Mouse (Mus musculus) heart, embryonic 11.5 days (tissue): ENCODE data around the gene Prkar2b. TPM values are rescaled to one million over a fixed set of nuclear protein-coding genes. Genes with fewer than 3 reads are reported as not detected.

ENCODE experiments used
- ATAC-seq: fragments of 200-750 bp; cut with Nextera tagmentation; replicated peaks from 2 replicates; pipeline ENCODE4 v1.8.0; 2017; ENCODE audit warnings: moderate library complexity; ENCODE audit not compliant: insufficient number of reproducible peaks, low FRiP score, low TSS enrichment
- H3K27ac ChIP-seq: fragments of 300-500 bp; sonication (generic); 2 replicates; pipeline ENCODE4 v1.5.1; 2014; ENCODE audit warnings: mild to moderate bottlenecking, low read depth, low read length
- H3K27me3 ChIP-seq: fragments of 300-500 bp; sonication (generic); 2 replicates; pipeline ENCODE4 v1.6.1; 2014; ENCODE audit warnings: mild to moderate bottlenecking, low read length, mixed read lengths; ENCODE audit not compliant: control insufficient read depth, insufficient read depth
- H3K36me3 ChIP-seq: fragments of 300-500 bp; sonication (generic); 2 replicates; pipeline ENCODE4 v1.6.1; 2014; ENCODE audit warnings: mild to moderate bottlenecking, low read length, moderate library complexity, mixed read lengths; ENCODE audit not compliant: control insufficient read depth, insufficient read depth
- H3K4me1 ChIP-seq: fragments of 300-500 bp; sonication (generic); 2 replicates; pipeline ENCODE4 v1.6.1; 2014; ENCODE audit warnings: low read length; ENCODE audit not compliant: control insufficient read depth, insufficient read depth
- H3K4me2 ChIP-seq: fragments of 300-500 bp; sonication (generic); 2 replicates; pipeline ENCODE4 v1.6.1; 2014; ENCODE audit warnings: mild to moderate bottlenecking, moderate library complexity
- H3K4me3 ChIP-seq: fragments of 300-500 bp; sonication (generic); 2 replicates; pipeline ENCODE4 v1.5.1; 2014; ENCODE audit warnings: low read depth, low read length
- H3K9ac ChIP-seq: fragments of 300-500 bp; sonication (generic); 2 replicates; pipeline ENCODE4 v1.6.1; 2014; ENCODE audit warnings: mild to moderate bottlenecking, low read depth, low read length, moderate library complexity
- H3K9me3 ChIP-seq: fragments of 300-500 bp; sonication (generic); replicated peaks from 2 replicates; pipeline ENCODE4 v1.6.1; 2016; ENCODE audit warnings: low read length; ENCODE audit not compliant: control insufficient read depth
- WGBS: fragments of 180-500 bp; shearing (Covaris S2); extraction: QIAGEN DNeasy Blood & Tissue Kit; methylation state at CpG from one replicate; pipeline ENCODE4 v1.1.7; 2014; ENCODE audit not compliant: insufficient replicate concordance; 5-methylcytosine and 5-hydroxymethylcytosine counted together
- polyA plus RNA-seq: library from polyadenylated mRNA; unstranded; fragments of >200 nt; fragmentation: Nextera tagmentation; extraction: Ambion mirVana; gene quantifications from 2 replicates; pipeline ENCODE4 v1.2.1, GENCODE M21; 2014

Gene Prkar2b
- polyA plus RNA-seq, 1 experiment from 2014 or later, result 20.6 TPM

DNA sequence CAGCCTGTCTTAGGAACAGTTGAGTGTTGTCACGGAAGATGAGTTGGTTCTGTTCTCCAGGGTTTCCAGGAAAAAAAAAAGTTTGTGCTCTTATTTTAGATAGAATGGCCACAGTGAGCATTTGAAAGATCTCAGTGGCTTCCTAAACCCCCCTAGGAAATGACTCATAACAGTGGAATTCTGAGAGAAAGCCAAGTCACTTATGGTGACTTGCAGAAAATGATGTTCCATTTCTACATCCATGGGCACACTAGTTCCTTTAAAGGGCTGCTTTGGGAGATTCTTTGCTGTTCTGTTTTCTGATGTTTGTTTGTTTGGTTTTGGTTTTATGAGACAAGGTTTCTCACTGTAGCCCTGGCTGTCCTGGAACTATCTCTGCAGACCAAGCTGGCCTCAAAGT lies 34.1 kb upstream of the Prkar2b start:
- Histone ChIP-seq H3K9ac (no peak overlapping the region), H3K4me1 (no peaks in the 10 kb centered on the region; the same call in 1 of the 2 replicates), H3K36me3 (no peaks in the 10 kb centered on the region), H3K4me2 (no peak overlapping the region), H3K27ac (no peak overlapping the region), H3K9me3 (no peaks in the 10 kb centered on the region), H3K27me3 (no peaks in the 10 kb centered on the region), H3K4me3 (no peak overlapping the region)
- ATAC-seq, result no peak
- WGBS, result 54% methylated on average over 1 of the region's 1 CpGs

DNA sequence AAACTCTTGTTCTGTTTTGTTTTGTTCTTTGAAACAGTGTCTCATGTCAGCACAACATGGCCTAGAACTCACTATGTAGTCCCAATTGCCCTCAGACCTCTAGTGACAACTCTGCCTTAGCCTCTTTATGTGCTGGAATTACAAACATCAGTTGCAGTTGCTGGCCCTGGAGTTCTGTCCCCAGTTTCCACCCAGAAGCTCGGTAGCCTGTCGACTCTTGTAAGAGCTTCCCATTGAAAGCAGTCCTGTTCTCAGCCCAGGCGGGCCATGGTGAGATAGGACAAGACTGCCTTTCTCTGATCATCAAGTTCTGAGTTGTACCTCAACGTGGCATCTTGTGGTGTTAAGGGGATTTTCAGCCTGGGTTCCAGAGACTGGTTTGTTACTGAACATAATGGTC lies 31.4 kb upstream of the Prkar2b start:
- H3K4me3 ChIP-seq, result no peak overlapping the region
- no peaks in the 10 kb centered on the region for H3K27me3 ChIP-seq
- H3K4me1 ChIP-seq, result no peaks in the 10 kb centered on the region
- no peaks in the 10 kb centered on the region for H3K36me3 ChIP-seq
- ATAC-seq, result no peak
- 80% methylated on average over 4 of the region's 4 CpGs for WGBS
- no peak overlapping the region for H3K4me2 ChIP-seq
- H3K27ac ChIP-seq, result no peak overlapping the region
- H3K9ac ChIP-seq, result no peak overlapping the region
- H3K9me3 ChIP-seq, result no peaks in the 10 kb centered on the region

DNA sequence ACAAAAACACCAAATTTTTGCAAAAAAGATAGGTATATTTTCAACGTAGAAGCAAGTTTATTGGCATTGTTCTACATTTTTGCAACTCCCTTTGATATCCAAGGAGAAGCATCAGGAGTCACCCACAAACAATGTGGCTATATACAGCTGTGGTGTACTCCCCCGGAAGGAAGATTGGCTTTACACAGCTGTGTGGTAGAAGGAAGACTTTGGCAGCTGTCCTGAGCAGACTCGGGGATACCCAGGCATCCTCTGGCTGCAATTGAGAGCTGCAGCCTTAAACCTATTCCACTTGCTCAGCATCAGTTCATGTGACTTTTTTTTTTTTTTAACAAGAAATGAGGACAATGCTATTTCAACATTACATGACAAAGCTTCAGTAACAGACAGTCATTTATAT lies 27.5 kb upstream of the Prkar2b start:
- no peak overlapping the region for H3K4me3 ChIP-seq
- H3K27me3 ChIP-seq, result no peaks in the 10 kb centered on the region
- no peak overlapping the region for H3K9ac ChIP-seq
- no peaks in the 10 kb centered on the region for H3K9me3 ChIP-seq
- H3K36me3 ChIP-seq, result no peaks in the 10 kb centered on the region
- no peaks in the 10 kb centered on the region for H3K4me1 ChIP-seq
- ATAC-seq, result no peak
- no peak overlapping the region for H3K4me2 ChIP-seq
- WGBS, result 73% methylated on average over 3 of the region's 3 CpGs
- no peak overlapping the region for H3K27ac ChIP-seq

- no peak overlapping the region for H3K27ac ChIP-seq
- no peaks in the 10 kb centered on the region for H3K36me3 ChIP-seq
- no peaks in the 10 kb centered on the region for H3K27me3 ChIP-seq
- no peak overlapping the region for H3K4me2 ChIP-seq
- H3K9ac ChIP-seq, result no peak overlapping the region
- H3K9me3 ChIP-seq, result no peaks in the 10 kb centered on the region
- 73% methylated on average over 8 of the region's 8 CpGs for WGBS
- ATAC-seq, result no peak
- H3K4me3 ChIP-seq, result no peak overlapping the region
- H3K4me1 ChIP-seq, result no peaks in the 10 kb centered on the region
These were observed 26.2 kb upstream of the Prkar2b start for GRCm38 (mm10) chr12:32087339-32087738.

DNA sequence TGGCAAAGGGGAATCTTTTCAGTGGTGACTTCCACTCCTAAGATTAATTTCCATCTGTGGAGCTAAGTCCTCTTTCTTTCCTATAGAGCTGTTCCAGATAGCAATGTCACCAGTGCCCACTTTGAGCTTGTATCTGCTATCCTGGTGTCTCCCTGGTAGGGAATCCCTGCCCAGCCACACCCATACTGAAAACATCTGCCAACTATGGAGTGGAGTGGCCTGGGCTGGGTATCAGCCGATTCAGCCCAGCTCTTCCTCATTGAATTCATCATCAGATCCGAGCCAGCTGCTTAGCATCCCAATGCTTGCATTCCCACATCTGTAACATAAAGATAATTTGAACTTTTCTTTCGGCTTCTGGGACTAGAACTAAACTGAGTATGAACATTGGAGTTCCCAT lies 25.8 kb upstream of the Prkar2b start:
- no peaks in the 10 kb centered on the region for H3K9me3 ChIP-seq
- WGBS, result 78% methylated on average over 3 of the region's 3 CpGs

DNA sequence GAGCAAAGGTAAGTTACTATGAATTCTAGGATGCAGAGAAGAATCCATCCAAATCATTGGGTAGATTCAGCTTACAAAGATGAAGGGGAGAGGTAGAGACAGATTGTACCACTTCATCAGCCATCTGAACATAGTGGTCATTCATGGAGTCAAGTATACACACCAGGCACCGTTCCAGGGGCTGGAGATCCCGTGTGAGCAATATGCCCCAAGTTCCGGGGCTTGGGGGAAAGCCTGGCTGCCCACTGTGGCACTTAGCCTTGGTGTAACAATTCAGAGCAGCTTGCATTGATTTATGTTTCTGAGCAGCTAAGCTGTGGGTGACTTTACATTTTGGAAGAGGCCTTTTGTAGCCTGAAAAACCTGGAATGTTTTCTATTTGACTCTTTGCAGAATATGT lies 24.8 kb upstream of the Prkar2b start:
- Histone ChIP-seq H3K9ac (no peak overlapping the region), H3K36me3 (no peaks in the 10 kb centered on the region), H3K27ac (no peak overlapping the region), H3K27me3 (no peaks in the 10 kb centered on the region), H3K9me3 (no peaks in the 10 kb centered on the region), H3K4me3 (no peak overlapping the region), H3K4me2 (no peak overlapping the region), H3K4me1 (no peaks in the 10 kb centered on the region)
- ATAC-seq, result no peak
- WGBS, result 85% methylated on average over 3 of the region's 3 CpGs

More for the DNA sequence above, 25.8 kb upstream of the Prkar2b start:
- H3K27ac ChIP-seq, result no peak overlapping the region
- no peak overlapping the region for H3K4me2 ChIP-seq
- H3K36me3 ChIP-seq, result no peaks in the 10 kb centered on the region
- no peak overlapping the region for H3K9ac ChIP-seq
- H3K4me1 ChIP-seq, result no peaks in the 10 kb centered on the region
- H3K27me3 ChIP-seq, result no peaks in the 10 kb centered on the region
- no peak for ATAC-seq
- H3K4me3 ChIP-seq, result no peak overlapping the region

- Histone ChIP-seq H3K27me3 (no peaks in the 10 kb centered on the region), H3K4me1 (no peaks in the 10 kb centered on the region), H3K4me2 (no peak overlapping the region), H3K27ac (no peak overlapping the region), H3K9me3 (no peaks in the 10 kb centered on the region), H3K9ac (no peak overlapping the region), H3K4me3 (no peak overlapping the region), H3K36me3 (no peaks in the 10 kb centered on the region)
- no peak for ATAC-seq
These were observed 24.1 kb upstream of the Prkar2b start for GRCm38 (mm10) chr12:32085189-32085588.

DNA sequence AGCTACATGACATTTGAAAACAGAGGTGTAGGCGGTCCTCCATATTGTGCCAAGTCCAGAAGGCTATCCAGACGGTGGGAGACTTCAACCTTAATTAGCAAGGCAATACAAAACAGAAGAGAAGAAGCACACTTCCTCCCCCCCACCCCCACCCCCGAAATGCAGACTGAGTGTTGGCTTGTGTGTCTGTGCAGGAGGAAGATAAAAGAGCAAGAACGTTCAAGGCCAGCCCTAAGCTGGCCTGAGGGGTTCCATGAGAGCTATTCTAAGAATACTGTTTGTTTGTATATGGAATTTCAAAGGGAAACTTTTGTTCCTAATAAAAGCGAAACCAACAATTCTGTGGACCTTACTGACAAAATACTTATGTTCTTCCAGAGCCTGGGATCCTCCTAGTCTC lies 23.5 kb upstream of the Prkar2b start:
- H3K36me3 ChIP-seq, result no peaks in the 10 kb centered on the region
- 46% methylated on average over 5 of the region's 5 CpGs for WGBS
- no peak overlapping the region for H3K9ac ChIP-seq
- H3K4me1 ChIP-seq, result no peaks in the 10 kb centered on the region
- no peak overlapping the region for H3K27ac ChIP-seq
- no peak overlapping the region for H3K4me2 ChIP-seq
- no peaks in the 10 kb centered on the region for H3K9me3 ChIP-seq
- H3K27me3 ChIP-seq, result no peaks in the 10 kb centered on the region
- no peak overlapping the region for H3K4me3 ChIP-seq
- no peak for ATAC-seq

DNA sequence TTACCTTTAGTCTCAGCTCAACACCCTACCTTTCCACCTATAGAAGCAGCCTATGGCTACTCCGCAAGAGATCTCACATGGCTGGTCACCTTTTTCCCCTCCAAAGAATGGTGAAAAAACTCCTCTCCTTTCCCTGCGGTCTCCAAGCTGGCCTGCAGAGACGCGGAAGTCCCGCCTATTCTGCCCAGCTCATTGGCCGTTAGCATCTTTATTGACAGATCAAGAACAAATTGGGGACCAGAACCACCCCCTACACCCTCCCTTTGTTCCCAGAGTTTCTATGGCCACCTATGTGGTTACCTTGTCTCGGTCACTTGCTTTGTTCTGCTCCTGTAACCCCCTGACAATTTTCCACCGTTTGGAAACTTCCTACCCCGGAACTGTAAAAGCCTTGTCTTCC lies 19.6 kb upstream of the Prkar2b start:
- H3K4me3 ChIP-seq, result no peak overlapping the region
- ATAC-seq, result no peak

More for the DNA sequence above, 19.6 kb upstream of the Prkar2b start:
- H3K9me3 ChIP-seq, result no peaks in the 10 kb centered on the region
- WGBS, result 78% methylated on average over 9 of the region's 9 CpGs
- H3K36me3 ChIP-seq, result no peaks in the 10 kb centered on the region
- H3K27me3 ChIP-seq, result no peaks in the 10 kb centered on the region
- no peak overlapping the region for H3K27ac ChIP-seq
- H3K4me1 ChIP-seq, result no peaks in the 10 kb centered on the region
- no peak overlapping the region for H3K4me2 ChIP-seq
- H3K9ac ChIP-seq, result no peak overlapping the region
